Mouse (Mus musculus) kidney, postnatal 4 days (tissue): ENCODE data around the gene Lhfpl5.

ENCODE experiments used
- DNase-seq, 2 experiments: peaks; one replicate each; pipeline ENCODE4 v3.0.0; 2021; ENCODE audit warnings: mixed read lengths in 2 of 2

The Lhfpl5 gene

DNA sequence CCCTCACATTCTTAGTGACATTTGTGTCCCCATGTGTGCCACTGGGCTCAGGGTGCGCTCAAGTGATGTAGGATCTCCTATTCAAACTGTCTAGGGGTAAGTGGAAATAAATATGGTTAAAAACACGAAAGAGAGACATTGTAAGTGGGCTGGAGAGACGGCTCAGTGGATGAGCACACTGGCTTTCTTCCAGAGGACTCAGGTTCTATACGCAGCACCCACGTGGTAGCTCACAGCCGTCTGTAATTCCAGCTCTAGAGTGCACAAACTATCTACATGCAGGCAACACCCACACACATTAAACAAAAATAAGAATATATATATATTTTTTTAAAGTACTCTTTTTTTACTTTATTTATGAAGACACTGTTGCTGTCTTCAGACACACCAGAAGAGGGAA, 2.5 kb upstream of the Lhfpl5 start:
- no peak for DNase-seq

DNA sequence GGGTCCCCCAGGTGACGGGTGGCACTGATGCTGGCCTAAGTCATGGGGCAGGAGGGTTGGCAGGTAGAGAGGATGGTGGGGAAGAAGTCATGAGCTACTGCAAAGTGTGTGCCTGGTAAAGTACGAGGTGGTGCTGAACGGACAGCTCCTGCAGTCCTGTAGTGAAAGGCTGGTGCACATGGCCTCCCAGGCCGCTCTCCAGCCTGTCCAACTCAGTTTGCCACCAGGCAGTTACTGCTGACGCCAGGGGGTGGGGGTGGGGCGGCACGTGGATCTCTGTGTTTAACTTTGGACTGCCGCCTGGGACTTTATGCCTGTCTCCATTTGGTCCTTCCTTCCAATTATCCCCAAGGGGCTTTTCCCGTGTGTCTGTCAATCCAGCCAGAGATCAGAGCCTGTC, 5.0 kb downstream of the Lhfpl5 start:
- peak; percentile 92 to 93 for DNase-seq

DNA sequence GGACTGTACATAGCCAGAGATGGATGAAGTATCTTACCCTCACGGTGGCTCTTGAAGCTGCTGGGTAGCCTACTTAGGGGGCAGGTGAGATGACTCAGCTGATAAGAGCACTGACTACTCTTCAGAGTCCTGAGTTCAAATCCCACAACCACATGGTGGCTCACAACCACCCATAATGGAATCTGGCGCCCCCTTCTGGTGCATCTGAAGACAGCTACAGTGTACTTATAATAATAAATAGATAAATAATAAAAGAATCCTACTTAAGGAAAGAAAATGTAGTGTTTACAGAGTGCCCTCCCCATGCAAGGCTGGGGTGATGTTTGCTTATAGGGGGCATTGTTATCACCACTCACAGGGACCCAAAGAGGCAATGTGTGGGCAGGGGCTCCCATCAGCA, 5.6 kb downstream of the Lhfpl5 start:
- no peak for DNase-seq

DNA sequence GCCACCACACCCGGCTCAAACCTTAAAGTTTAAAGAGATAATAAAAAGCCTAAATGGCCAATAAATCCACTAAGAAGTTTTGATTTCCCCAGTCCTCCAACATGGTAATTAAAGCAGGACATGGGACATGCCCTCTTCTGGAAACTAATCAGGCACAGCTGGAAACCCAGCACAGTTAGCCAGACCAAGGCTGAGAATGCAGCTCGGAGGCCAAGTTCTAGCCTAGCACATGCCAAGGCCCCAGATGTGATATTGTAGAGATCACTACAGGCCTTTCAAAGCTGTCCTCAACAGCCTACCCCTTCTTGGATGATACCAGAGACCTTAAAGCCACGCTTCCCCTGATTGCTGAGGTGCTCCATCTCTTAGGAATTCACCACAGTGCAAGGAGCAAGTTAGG, 11.1 kb downstream of the Lhfpl5 start:
- peak in 1 of 2 experiments; percentile 22 for DNase-seq

DNA sequence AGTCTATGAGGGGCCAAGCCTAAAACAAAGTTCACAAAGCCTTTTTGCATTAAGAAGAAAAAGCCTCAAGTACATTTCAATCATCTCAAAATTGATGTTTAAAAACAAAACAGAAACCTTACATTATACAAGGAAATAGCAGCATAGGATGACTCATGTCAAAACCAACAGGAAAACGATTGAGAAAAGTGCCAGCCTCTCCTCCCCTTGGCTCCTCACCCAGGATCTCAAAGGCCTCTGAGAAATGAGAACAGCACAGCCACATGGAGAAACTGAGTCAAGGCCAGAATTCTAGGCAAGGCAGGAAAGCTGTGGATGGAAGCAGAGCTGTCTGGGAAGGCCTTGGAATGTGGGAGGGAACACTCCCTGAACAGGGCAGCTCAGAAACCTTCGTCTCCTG, 13.2 kb downstream of the Lhfpl5 start:
- no peak for DNase-seq

DNA sequence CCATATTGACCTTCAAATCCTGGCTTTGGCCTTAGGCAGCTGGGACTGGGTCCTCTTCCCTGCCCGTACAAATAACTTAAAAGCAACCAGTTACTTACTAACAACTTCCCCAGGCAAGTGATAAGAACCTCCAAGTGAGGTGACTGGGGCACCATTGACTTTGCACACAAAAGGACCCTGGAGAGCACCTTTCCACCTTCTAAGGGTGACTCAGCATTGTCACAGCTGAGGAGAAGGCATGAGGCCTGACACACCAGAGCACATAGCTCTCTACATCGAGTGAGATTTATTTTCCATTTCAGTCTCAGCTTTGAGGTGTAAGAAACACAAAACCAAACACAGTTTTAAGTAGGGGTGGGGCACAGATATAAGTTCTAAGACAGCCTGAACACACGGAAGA, 15.2 kb downstream of the Lhfpl5 start:
- no peak for DNase-seq

DNA sequence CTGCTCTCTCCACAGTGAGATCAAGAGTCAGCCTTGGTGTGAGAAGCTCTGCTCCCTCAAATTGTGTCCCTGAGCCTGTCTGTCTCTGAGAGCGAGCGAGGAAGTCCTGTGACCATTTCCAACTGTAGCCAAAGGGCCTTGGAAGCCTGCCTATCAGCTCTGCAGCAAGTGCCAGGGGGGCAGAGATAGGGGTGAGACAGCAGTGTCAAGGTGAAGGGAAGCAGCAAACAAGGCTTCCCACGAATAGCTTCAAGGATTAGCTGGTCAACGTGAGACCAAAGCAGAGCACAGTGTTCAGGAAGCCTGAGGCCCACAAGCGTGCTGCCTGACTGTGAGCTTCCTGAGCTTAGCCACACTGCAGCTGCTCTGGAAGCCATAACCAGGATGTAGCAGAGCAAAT, 16.0 kb downstream of the Lhfpl5 start:
- DNase-seq, result no peak

DNA sequence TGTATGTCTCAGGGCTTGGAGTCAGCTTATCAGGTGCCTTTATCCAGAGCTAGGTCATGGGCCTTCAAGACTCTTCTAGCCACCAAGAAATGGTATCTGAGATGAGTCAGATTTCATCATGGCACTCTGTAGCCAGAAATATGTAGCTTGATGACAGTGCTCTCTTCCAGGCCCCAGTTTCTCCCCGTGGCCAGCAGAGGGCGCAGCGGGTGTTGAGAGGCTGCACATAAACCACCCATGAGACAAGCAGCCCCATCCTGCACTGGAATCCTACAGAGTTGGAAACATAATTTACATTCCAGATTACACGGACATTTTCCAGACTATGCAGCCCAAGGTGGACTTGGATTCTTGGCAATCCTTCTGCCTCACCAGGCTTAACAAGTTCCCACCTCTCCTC, 17.6 kb downstream of the Lhfpl5 start:
- DNase-seq, result peak; percentile 88 to 90

DNA sequence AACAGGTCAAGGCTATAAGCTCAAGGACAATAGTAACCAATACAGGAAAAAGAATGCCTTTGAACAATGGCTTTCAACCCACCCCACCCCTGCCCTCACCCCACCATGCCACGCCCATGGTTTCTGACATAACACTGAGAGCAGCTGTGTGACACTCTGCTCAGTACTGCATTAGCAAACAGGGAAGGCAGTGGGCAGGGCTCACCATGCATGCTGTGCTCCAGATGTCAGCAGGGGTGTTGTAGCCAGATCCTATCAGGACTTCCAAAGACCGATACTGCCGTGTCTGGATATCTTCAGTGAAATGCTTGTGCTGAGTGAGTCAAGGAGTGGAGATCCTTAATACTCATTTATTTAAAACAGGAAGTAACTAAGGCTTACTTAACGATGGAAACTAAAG, 18.5 kb downstream of the Lhfpl5 start:
- no peak for DNase-seq

DNA sequence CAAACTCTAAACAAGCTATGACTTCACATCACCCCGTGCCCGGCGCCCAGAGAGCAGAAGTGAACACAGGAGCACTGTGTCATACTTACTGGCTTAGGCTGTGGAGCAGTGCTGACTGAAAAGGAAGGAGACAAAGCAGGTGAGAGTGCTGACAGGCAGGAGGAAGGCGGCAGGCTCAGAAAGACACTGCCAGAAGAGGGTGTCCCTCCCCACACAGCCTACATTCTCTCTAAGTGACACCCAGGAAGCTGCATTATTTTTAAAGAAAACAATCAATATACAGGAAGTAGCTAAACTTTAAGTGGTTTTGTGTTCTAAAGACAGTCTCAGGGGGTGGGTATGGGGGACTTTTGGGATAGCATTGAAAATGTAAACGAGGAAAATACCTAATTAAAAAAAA, 25.3 kb downstream of the Lhfpl5 start:
- DNase-seq, result no peak

DNA sequence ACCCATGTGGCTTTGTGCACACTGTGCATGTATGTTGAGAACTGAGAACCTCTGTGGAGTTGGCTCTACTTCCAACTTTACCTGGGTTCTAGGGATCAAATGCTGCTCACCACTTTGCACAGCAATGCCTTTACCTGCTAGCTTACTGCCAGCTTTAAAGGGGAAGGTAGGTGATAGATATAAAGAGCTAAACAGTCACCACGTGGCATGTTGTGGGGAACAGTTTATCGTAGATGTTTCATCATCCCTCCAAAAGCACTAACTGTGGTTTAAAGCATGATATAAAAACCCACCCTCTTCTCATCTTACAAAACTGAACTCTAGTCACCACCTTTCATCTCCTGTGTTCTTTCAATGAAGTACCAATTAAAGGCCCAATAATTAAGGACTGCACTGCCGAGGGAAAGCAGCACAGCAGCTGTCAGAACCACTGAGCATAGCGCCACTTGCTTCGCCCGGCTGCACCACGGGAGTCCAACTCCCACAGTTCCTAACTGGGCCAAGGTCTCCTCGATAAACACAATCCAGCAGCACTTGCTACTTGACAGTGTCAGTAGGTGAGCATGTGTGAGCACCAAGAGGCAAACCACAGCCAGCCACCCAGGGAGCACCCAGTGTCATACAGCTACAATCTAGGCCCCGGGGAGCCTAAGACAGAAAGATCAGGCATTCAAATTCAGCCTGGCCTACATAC, 26.3 kb downstream of the Lhfpl5 start:
- DNase-seq, result peak; percentile 15 to 42

DNA sequence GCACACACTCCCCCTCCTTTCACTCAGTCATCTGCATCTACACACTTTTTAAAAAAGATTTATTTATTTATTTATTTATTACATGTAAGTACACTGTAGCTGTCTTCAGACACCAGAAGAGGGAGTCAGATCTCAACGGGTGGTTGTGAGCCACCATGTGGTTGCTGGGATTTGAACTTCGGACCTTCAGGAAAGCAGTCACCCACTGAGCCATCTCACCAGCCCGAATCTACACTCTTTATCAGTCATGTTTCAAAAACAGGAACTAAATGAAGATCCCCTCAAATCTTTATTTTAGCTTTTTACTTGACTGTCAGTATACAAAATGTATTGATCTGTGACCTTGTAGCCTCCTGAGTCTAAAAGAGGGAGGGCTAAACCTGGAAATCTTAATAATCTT, 34.1 kb downstream of the Lhfpl5 start:
- no peak for DNase-seq

DNA sequence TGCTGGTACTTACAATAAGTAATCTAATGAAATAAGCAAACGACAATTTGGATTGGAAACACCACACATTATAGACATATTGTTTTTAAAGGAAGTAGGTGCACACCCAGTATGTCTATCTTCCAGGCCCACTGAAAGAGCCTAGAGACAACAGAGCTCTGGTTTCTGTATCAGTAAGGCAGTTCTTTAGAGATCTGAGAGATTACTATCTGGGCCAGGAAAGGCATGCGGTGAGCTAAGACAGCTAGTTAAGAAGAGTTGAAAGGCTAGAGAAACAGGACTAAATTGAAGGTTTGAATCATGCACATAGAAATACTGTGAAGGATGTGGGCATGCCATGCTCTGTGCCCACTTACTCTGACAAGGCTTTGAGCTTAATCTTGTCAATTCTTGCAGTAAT, 37.2 kb downstream of the Lhfpl5 start:
- DNase-seq, result no peak

DNA sequence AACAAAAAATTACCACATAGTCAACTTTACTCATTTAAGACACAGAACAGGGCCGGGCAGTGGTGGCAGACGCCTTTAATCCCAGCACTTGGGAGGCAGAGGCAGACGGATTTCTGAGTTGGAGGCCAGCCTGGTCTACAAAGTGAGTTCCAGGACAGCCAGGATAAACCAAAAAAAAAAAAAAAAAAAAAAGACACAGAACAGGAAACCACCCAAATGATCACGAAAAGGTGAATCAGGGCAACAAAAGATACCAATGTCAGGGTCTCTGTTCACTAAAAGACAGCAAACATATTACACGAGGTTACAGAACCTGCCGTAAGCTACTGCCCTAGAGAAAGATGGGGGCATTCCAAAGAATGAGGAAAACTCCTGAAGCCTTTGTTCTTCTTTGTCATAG, 37.7 kb downstream of the Lhfpl5 start:
- DNase-seq, result no peak

DNA sequence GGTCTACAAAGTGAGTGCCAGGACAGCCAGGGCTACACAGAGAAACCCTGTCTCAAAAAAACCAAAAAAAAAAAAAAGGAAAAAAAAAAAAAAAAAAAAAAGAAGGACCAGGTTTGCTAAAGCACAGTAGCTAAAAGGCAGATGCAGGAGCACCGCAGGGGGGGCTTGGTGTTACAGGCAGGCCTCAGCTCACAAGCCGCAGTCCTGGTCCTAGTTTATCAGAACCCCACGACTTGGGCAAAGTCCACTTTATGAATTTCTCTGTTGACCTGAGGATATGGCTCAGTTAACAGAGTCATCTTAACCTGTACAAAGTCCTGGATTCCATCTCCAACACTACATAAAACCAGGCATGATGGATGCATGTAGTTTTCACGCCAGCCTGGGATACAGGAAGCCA, 39.9 kb downstream of the Lhfpl5 start:
- DNase-seq, result no peak

DNA sequence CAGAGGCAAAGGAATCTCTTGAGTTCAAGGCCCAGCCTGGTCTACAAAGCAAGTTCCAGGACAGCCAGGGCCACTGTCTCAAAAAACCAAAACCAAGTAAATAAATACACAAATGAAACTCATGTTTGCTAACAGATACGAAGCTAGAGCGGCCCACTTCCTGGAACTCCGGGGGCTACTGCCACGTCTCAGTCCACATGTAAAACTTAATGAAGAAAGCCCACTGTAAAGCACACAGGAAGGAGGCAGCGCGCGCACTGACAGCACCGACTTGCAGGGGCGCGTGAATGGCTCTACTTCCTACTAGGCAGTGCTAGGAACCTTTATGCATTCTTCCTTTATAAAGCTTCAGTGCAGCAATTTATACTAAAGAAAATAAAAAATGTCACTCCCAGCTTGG, 42.2 kb downstream of the Lhfpl5 start:
- no peak for DNase-seq

DNA sequence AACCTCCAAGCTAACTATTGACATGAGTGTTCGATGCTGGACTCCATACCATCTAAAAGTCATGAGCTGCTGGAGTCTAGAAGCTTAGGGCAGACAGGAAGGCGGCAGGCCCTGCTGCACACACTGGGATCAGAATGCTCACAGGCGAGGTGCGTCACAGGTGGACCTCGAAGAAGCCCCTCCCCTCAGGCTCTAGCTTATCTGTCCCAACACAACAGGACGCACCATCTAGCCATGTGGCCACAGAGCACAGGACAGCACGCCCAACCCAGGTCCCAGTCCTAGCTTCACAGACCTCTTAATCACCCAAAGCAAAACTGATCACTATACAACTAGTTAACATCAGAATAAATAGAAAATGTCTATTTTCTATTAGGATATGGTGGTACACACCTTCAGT, 42.7 kb downstream of the Lhfpl5 start:
- DNase-seq, result no peak

DNA sequence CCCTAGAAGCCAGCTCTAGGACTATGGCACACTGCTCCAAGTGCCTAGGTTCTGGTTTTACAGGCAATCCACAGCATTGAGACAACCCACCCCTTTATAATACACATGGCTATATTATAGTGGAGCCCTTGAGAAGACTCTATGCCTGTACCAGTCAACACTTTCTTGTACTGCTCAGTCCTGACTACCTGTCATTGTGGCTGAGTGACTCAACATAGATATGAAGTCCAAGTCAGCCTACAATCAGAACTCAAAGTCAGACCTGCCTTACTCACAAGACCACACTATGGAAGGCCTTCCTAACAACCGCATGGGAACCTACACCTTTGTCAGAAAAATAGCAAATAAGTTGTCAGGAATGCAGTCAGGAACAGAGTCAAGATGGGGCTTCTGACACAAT, 43.3 kb downstream of the Lhfpl5 start:
- no peak for DNase-seq

DNA sequence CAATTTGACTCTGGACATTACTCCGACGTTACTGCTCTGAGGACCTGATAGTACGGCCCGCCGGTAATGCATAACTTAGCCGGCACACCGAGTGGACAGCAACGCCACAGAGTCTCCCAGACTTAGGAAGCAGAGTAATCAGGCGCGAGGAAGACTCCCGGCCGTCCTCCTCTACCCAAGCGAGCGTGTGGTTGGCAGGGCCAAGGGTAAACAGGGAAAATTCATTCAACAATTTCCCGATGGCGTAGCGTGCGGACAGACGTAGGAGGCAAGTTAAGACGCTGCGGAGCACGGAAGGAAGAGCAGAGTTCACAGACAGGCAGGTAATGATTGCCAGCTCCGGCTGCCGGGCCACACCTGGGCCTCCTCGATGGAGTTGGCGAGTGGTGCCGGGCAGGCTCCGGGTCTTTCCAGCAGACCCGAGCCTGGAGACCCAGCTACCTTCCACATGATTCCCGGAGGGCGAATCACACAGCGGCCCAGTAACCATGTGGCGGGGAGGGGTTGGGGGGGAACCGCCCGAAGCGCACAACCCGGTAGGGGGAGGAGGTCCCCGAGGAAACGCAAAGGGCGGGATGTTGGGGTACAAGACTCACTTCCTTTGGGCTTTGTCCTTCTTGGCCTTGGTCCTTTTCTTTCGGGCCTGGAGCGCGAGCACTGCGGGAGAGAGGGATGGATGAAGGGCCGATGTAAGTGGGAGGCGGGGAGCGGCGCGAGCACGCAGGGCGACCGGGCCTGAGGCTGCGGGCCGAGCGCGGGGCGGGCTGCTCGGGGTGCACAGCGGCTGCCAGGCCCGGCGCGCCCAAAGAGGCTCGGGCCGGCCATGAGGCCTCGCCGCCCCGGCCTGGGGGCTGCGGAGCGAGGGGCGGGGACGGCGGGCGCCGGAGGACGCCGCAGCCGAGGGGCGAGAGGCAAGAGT, 46.2 kb downstream of the Lhfpl5 start:
- peak; percentile 66 to 78 for DNase-seq

DNA sequence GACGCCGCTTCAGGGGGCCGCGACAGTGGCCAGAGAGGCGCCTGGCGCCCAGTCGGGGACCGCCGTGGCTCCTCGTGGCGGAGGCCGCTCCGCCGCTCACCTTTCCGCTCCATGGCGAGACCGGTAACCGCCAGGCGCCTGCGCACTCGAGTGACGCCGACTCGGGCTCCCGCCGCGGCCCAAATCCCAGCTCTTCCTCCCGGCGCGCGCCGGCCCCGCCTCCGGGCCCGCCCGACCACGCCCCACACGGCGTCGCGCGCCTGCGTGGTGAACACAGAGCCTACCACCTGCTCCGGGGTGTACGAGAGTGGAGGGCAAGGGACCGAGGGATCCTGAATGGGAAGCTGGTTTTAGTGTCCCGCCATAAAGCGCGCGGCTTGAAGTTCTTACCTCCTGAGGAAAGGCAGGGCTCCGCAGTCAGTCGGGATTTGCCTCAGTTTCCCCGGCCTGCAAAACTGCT, 46.9 kb downstream of the Lhfpl5 start, which contains the start of gene Srpk1:
Gene Srpk1, minus strand, starts transcription at position 410 of the 460 bp plus-strand sequence.
- DNase-seq, result peak; percentile 94 to 96

DNA sequence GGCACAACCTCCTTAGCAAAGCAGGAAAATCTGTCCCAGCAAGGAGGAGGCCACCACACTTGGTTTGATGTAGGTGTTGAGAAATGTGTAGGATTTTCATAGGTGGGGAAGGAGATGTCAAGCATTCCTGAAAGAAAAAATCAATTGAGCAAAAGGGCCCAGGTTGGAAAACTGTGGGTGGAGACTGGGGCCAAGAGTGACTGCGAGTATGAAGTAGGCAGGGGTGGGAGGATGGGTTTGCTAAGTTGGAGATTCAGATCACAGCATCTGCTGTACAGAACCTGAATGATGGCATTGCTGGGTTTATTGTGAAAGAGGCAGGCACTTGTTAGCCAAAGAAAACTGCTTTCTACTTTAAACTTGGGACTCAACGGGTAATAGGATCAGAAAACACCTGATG, 49.4 kb downstream of the Lhfpl5 start:
- DNase-seq, result no peak

DNA sequence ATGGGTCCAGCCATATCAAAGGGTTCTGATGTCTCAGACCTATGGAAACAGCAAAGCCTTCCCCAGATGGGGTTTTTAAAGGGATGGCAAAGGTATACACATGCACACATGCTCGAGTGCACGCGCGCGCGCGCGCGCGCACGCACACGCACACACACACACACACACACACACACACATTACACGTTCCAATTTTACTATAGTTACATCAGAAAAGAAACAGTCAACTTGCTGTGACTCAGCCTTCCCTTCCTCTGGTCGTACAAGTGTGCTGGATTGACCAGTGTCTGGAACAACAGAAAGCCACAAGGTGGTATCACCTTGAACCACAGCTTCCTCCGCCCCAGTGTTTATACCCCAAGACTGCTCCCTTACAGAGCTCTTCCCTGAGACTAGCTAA, 49.9 kb downstream of the Lhfpl5 start:
- no peak for DNase-seq

DNA sequence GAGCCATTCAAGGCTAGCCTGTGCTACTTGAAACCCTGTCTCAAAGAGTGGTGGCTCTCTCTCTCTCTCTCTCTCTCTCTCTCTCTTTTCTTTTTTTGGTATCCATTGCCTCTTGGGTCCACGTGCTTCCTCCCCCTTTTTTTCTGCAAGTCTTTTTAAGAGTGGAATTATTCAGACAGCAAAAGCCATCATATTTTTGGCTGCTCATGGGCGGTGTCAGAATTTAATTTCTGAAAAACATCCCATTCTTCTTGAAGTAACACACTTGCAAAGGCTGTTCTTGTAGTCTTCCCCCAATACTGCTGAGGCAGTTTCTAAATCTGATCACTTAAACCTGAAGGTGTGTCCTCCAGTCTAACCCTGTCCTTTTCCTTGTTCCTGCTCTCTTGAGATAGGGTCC, 51.5 kb downstream of the Lhfpl5 start:
- DNase-seq, result no peak
